Mouse (Mus musculus) MEL (cell line): ENCODE results near the gene Tm9sf2. TPM values are rescaled to one million over a fixed set of nuclear protein-coding genes. Genes with fewer than 3 reads are reported as not detected.

Experiments
- DNase-seq: peaks from one replicate; pipeline ENCODE4 v3.0.0; 2011; ENCODE audit warnings: low read depth, low spot score
- H3K27ac ChIP-seq: 2 replicates; pipeline ENCODE4 v1.5.1; 2012; ENCODE audit warnings: low read depth, mild to moderate bottlenecking, control low read depth, low read length, moderate library complexity; ENCODE audit not compliant: control insufficient read depth
- H3K27me3 ChIP-seq, 2 experiments: fragments of 150-350 bp in 1 of 2; sonication (generic) in 1 of 2; 2 replicates each; pipeline ENCODE4 v1.6.1; 2012; ENCODE audit warnings: low read length in 2 of 2, mild to moderate bottlenecking in 2 of 2, improper control_type of control experiment in 1 of 2, moderate library complexity in 1 of 2; ENCODE audit not compliant: insufficient read depth in 2 of 2, control insufficient read depth in 1 of 2
- H3K36me3 ChIP-seq, 2 experiments: 2 replicates each; pipeline ENCODE4 v1.6.1; 2012 to 2014; ENCODE audit warnings: low read length in 2 of 2, improper control_type of control experiment in 1 of 2, inconsistent platforms in 1 of 2, mild to moderate bottlenecking in 1 of 2; ENCODE audit not compliant: insufficient read depth in 2 of 2, control insufficient read depth in 1 of 2
- H3K4me1 ChIP-seq, 2 experiments: fragments of 150-350 bp in 1 of 2; sonication (generic) in 1 of 2; 2 replicates each; pipeline ENCODE4 v1.6.1; 2012; ENCODE audit warnings: low read length in 2 of 2, improper control_type of control experiment in 1 of 2, mild to moderate bottlenecking in 1 of 2; ENCODE audit not compliant: insufficient read depth in 2 of 2, control insufficient read depth in 1 of 2
- H3K4me3 ChIP-seq, 2 experiments: fragments of 150-350 bp in 1 of 2; sonication (generic) in 1 of 2; 2 replicates each; pipeline ENCODE4 v1.5.1; 2012; ENCODE audit warnings: low read depth in 2 of 2, low read length in 2 of 2, mild to moderate bottlenecking in 2 of 2, moderate library complexity in 2 of 2, control low read depth in 1 of 2, improper control_type of control experiment in 1 of 2; ENCODE audit not compliant: control insufficient read depth in 1 of 2, insufficient read depth in 1 of 2
- H3K79me2 ChIP-seq: 2 replicates; pipeline ENCODE4 v1.6.1; 2012; ENCODE audit warnings: mild to moderate bottlenecking, low read length, moderate library complexity; ENCODE audit not compliant: control insufficient read depth, poor library complexity, insufficient read depth
- H3K9ac ChIP-seq: 2 replicates; pipeline ENCODE4 v1.6.1; 2012; ENCODE audit warnings: low read depth, mild to moderate bottlenecking, control low read depth, low read length, moderate library complexity; ENCODE audit not compliant: control insufficient read depth, poor library complexity, severe bottlenecking
- H3K9me3 ChIP-seq: fragments of 150-350 bp; sonication (generic); replicated peaks from 2 replicates; pipeline ENCODE4 v1.6.1; 2012; ENCODE audit warnings: mild to moderate bottlenecking, low read length, improper control_type of control experiment, moderate library complexity; ENCODE audit not compliant: insufficient read depth
- BHLHE40 ChIP-seq: IDR thresholded peaks from 2 replicates; pipeline ENCODE4 v1.6.1; 2012; ENCODE audit warnings: low read depth, mild to moderate bottlenecking, inconsistent platforms, low read length, improper control_type of control experiment, borderline replicate concordance
- CHD1 ChIP-seq: IDR thresholded peaks from 2 replicates; pipeline ENCODE4 v1.6.1; 2012; ENCODE audit warnings: low read depth, mild to moderate bottlenecking, inconsistent platforms, low read length, improper control_type of control experiment
- CHD2 ChIP-seq: IDR thresholded peaks from 2 replicates; pipeline ENCODE4 v1.6.1; 2011; ENCODE audit warnings: low read length, improper control_type of control experiment
- E2F4 ChIP-seq: IDR thresholded peaks from 2 replicates; pipeline ENCODE4 v1.6.1; 2011; ENCODE audit warnings: low read depth, low read length, improper control_type of control experiment, borderline replicate concordance
- ELF1 ChIP-seq: IDR thresholded peaks from 2 replicates; pipeline ENCODE4 v1.6.1; 2014; ENCODE audit warnings: low read depth, mild to moderate bottlenecking, inconsistent platforms, low read length, improper control_type of control experiment, moderate library complexity
- ETS1 ChIP-seq: IDR thresholded peaks from 2 replicates; pipeline ENCODE4 v1.6.1; 2012; ENCODE audit warnings: low read depth, mild to moderate bottlenecking, inconsistent platforms, low read length, improper control_type of control experiment, moderate library complexity
- GATA1 ChIP-seq: IDR thresholded peaks from 2 replicates; pipeline ENCODE4 v1.6.1; 2011; ENCODE audit warnings: low read depth, low read length, improper control_type of control experiment
- HCFC1 ChIP-seq: IDR thresholded peaks from 2 replicates; pipeline ENCODE4 v1.6.1; 2012; ENCODE audit warnings: low read depth, mild to moderate bottlenecking, inconsistent platforms, low read length, improper control_type of control experiment, moderate library complexity
- JUND ChIP-seq: IDR thresholded peaks from 2 replicates; pipeline ENCODE4 v1.6.1; 2011; ENCODE audit warnings: low read depth, mild to moderate bottlenecking, improper control_type of control experiment, low read length
- KAT2A ChIP-seq: conservative IDR thresholded peaks from 2 replicates; pipeline ENCODE4 v1.6.1; 2012; ENCODE audit warnings: low read depth, low read length, improper control_type of control experiment, inconsistent platforms
- MAZ ChIP-seq: IDR thresholded peaks from 2 replicates; pipeline ENCODE4 v1.6.1; 2012; ENCODE audit warnings: low read depth, mild to moderate bottlenecking, inconsistent platforms, low read length, improper control_type of control experiment
- MEF2A ChIP-seq: IDR thresholded peaks from 2 replicates; pipeline ENCODE4 v1.6.1; 2014; ENCODE audit warnings: low read depth, mild to moderate bottlenecking, inconsistent platforms, low read length, improper control_type of control experiment; ENCODE audit not compliant: poor library complexity, insufficient replicate concordance, severe bottlenecking; ENCODE audit errors: extremely low read depth
- MYB ChIP-seq: IDR thresholded peaks from 2 replicates; pipeline ENCODE4 v1.6.1; 2011; ENCODE audit warnings: mild to moderate bottlenecking, low read depth, low read length, improper control_type of control experiment
- MYC ChIP-seq: IDR thresholded peaks from 2 replicates; pipeline ENCODE4 v1.6.1; 2011; ENCODE audit warnings: low read depth, mild to moderate bottlenecking, low read length, improper control_type of control experiment, moderate library complexity
- NELFE ChIP-seq: IDR thresholded peaks from 2 replicates; pipeline ENCODE4 v1.6.1; 2011; ENCODE audit warnings: low read depth, low read length, improper control_type of control experiment
- NRF1 ChIP-seq: IDR thresholded peaks from 2 replicates; pipeline ENCODE4 v1.6.1; 2014; ENCODE audit warnings: low read depth, mild to moderate bottlenecking, inconsistent platforms, low read length, improper control_type of control experiment, moderate library complexity; ENCODE audit not compliant: poor library complexity, insufficient read depth, severe bottlenecking
- POLR2A ChIP-seq, 2 experiments: IDR thresholded peaks; 2 replicates each; pipeline ENCODE4 v1.6.1; 2011 to 2012; ENCODE audit warnings: low read length in 2 of 2, mild to moderate bottlenecking in 2 of 2, control low read depth in 1 of 2, improper control_type of control experiment in 1 of 2, low read depth in 1 of 2, moderate library complexity in 1 of 2; ENCODE audit not compliant: control insufficient read depth in 1 of 2, insufficient read depth in 1 of 2, poor library complexity in 1 of 2
- POLR2AphosphoS2 ChIP-seq: IDR thresholded peaks from 2 replicates; pipeline ENCODE4 v1.6.1; 2011; ENCODE audit warnings: low read length, improper control_type of control experiment
- POLR2AphosphoS5 ChIP-seq: IDR thresholded peaks from 2 replicates; pipeline ENCODE4 v1.6.1; 2012; ENCODE audit warnings: low read depth, borderline replicate concordance, mild to moderate bottlenecking, inconsistent platforms, low read length, moderate library complexity, mixed read lengths
- RCOR1 ChIP-seq: IDR thresholded peaks from 2 replicates; pipeline ENCODE4 v1.6.1; 2012; ENCODE audit warnings: low read depth, mild to moderate bottlenecking, inconsistent platforms, low read length, improper control_type of control experiment
- SIN3A ChIP-seq: IDR thresholded peaks from 2 replicates; pipeline ENCODE4 v1.6.1; 2012; ENCODE audit warnings: low read length, improper control_type of control experiment, inconsistent platforms
- SMC3 ChIP-seq: IDR thresholded peaks from 2 replicates; pipeline ENCODE4 v1.6.1; 2011; ENCODE audit warnings: low read depth, low read length, improper control_type of control experiment
- TAL1 ChIP-seq: IDR thresholded peaks from 2 replicates; pipeline ENCODE4 v1.6.1; 2012; ENCODE audit warnings: mild to moderate bottlenecking, inconsistent platforms, low read length, moderate library complexity, mixed read lengths
- TCF12 ChIP-seq: IDR thresholded peaks from 2 replicates; pipeline ENCODE4 v1.6.1; 2014; ENCODE audit warnings: low read depth, mild to moderate bottlenecking, inconsistent platforms, low read length, improper control_type of control experiment, moderate library complexity
- USF1 ChIP-seq: IDR thresholded peaks from 2 replicates; pipeline ENCODE4 v1.6.1; 2014; ENCODE audit warnings: low read depth, mild to moderate bottlenecking, inconsistent platforms, low read length, improper control_type of control experiment, moderate library complexity
- USF2 ChIP-seq, 2 experiments: IDR thresholded peaks; 2 replicates each; pipeline ENCODE4 v1.6.1; 2011 to 2012; ENCODE audit warnings: improper control_type of control experiment in 2 of 2, low read length in 2 of 2, borderline replicate concordance in 1 of 2, inconsistent platforms in 1 of 2, low read depth in 1 of 2, mild to moderate bottlenecking in 1 of 2; ENCODE audit not compliant: insufficient read depth in 1 of 2
- ZKSCAN1 ChIP-seq: IDR thresholded peaks from 2 replicates; pipeline ENCODE4 v1.6.1; 2012; ENCODE audit warnings: low read depth, mild to moderate bottlenecking, inconsistent platforms, low read length, improper control_type of control experiment, moderate library complexity
- ZNF384 ChIP-seq: IDR thresholded peaks from 2 replicates; pipeline ENCODE4 v1.6.1; 2012; ENCODE audit warnings: low read depth, mild to moderate bottlenecking, inconsistent platforms, low read length, improper control_type of control experiment
- polyA plus RNA-seq, 2 experiments: library from polyadenylated mRNA; stranded (reverse) in 1 of 2; unstranded in 1 of 2; fragments of >175 nt in 1 of 2; fragments of >200 nt in 1 of 2; gene quantifications; 2 replicates each; pipeline versions ENCODE4 v1.2.1 to v1.2.4; 2012; ENCODE audit warnings: low replicate concordance in 2 of 2, low read depth in 1 of 2; ENCODE audit not compliant: insufficient read length in 2 of 2, insufficient read depth in 1 of 2, missing spikeins in 1 of 2
- total RNA-seq: library from RNA; depleted of rRNA; stranded (reverse); fragments of 300-350 nt; gene quantifications from 2 replicates; pipeline ENCODE4 v1.2.3, GENCODE M21; 2012

Gene Tm9sf2
- total and polyA plus RNA-seq, 3 experiments, result 59.6 to 62.7 TPM; not detected in 1

DNA sequence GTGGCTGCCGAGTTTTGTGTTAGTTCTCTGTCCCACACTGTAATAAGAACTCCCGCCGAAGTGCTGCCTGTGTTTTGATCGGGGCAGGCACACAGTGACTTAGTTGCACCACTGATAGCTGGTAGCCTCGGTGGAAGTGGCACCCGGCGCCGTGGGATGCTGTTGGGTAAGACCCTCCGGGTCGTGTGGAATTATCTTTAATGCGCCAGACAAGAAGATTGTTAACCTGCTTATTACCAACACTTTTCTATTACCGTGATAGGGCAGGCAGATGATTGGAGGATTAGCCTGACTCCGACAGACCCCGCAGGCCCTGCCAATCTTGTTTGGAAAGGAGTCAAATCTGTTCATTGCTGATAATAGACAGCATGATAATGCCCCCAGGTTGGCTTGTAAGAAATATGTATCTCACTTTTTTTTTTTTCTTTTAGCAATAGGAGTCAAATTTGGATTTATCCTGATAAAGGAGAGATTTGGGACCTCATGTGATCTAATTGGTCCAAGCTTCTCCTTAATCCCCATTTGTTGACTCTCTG lies 69.5 kb downstream of the Tm9sf2 start:
- no peak for TF ChIP-seq POLR2A (IDR thresholded peaks at IDR 0.05; ENCODE audit: control insufficient read depth in 1 of 2, insufficient read depth in 1 of 2, low read depth in 1 of 2, low read length in 2 of 2, poor library complexity in 1 of 2)
- no peak for TF ChIP-seq KAT2A
- no peak for TF ChIP-seq NRF1
- no peak for TF ChIP-seq MYB
- no peak for TF ChIP-seq ZKSCAN1
- TF ChIP-seq MAZ, result no peak
- TF ChIP-seq CHD2, result no peak
- TF ChIP-seq USF1, result no peak
- no peak for TF ChIP-seq POLR2AphosphoS2
- TF ChIP-seq ZNF384, result peak; percentile 63
- TF ChIP-seq TAL1, result no peak
- 0 out of 2 replicates have a peak, but pooled peaks have one; percentile 28 for TF ChIP-seq TCF12
- TF ChIP-seq SMC3, result no peak
- no peak for TF ChIP-seq ETS1
- no peak for TF ChIP-seq BHLHE40
- TF ChIP-seq RCOR1, result peak; percentile 67; the same call in 1 of the 2 replicates
- TF ChIP-seq MYC, result no peak
- no peak for TF ChIP-seq ELF1
- TF ChIP-seq NELFE, result no peak
- TF ChIP-seq JUND, result no peak
- no peak for TF ChIP-seq E2F4
- no peak for TF ChIP-seq HCFC1
- no peak for TF ChIP-seq POLR2AphosphoS5
- TF ChIP-seq USF2 (IDR thresholded peaks at IDR 0.05; ENCODE audit: borderline replicate concordance in 1 of 2, insufficient read depth in 1 of 2, low read depth in 1 of 2, low read length in 2 of 2), result no peak
- TF ChIP-seq MEF2A, result no peak
- TF ChIP-seq GATA1, result 0 out of 2 replicates have a peak, but pooled peaks have one; percentile 17
- no peak for TF ChIP-seq CHD1
- TF ChIP-seq SIN3A, result no peak
- H3K4me1 ChIP-seq, result peaks cover 0 to 6% of the 10 kb centered on the region in 2 experiments; a peak in 1 of 4 replicates
- no peak overlapping the region for H3K4me3 ChIP-seq
- peaks cover 0 to 4% of the 10 kb centered on the region in 2 experiments; a peak in 1 of 4 replicates for H3K36me3 ChIP-seq
- H3K9me3 ChIP-seq, result no peaks in the 10 kb centered on the region
- no peak for DNase-seq
- no peak overlapping the region for H3K9ac ChIP-seq
- no peaks in the 10 kb centered on the region for H3K79me2 ChIP-seq
- H3K27ac ChIP-seq, result no peak overlapping the region
- H3K27me3 ChIP-seq, result no peaks in the 10 kb centered on the region
